Mouse (Mus musculus) kidney, postnatal 0 days (tissue): ENCODE results near the gene Adi1. TPM values are rescaled to one million over a fixed set of nuclear protein-coding genes. Genes with fewer than 3 reads are reported as not detected.

Experiments
- ATAC-seq: fragments of 200-750 bp; cut with Nextera tagmentation; replicated peaks from 2 replicates; pipeline ENCODE4 v1.8.0; 2017; ENCODE audit warnings: low read depth, moderate number of reproducible peaks, moderate TSS enrichment, moderate library complexity; ENCODE audit not compliant: low FRiP score
- DNase-seq: peaks from one replicate; pipeline ENCODE4 v3.0.0-alpha.2; 2016; ENCODE audit warnings: low spot score
- H3K27ac ChIP-seq: fragments of 300-500 bp; sonication (generic); 2 replicates; pipeline ENCODE4 v1.5.1; 2014; ENCODE audit warnings: mild to moderate bottlenecking
- H3K27me3 ChIP-seq: fragments of 300-500 bp; sonication (generic); 2 replicates; pipeline ENCODE4 v1.6.1; 2014; ENCODE audit warnings: low read length, mixed read lengths; ENCODE audit not compliant: insufficient read depth
- H3K36me3 ChIP-seq: fragments of 300-500 bp; sonication (generic); 2 replicates; pipeline ENCODE4 v1.6.1; 2014; ENCODE audit warnings: low read length, mixed read lengths; ENCODE audit not compliant: insufficient read depth
- H3K4me1 ChIP-seq: fragments of 300-500 bp; sonication (generic); replicated peaks from 2 replicates; pipeline ENCODE4 v1.6.1; 2014; ENCODE audit warnings: antibody characterized with exemption, low read length, mixed read lengths; ENCODE audit not compliant: insufficient read depth
- H3K4me2 ChIP-seq: fragments of 300-500 bp; sonication (generic); 2 replicates; pipeline ENCODE4 v1.6.1; 2014; ENCODE audit warnings: mild to moderate bottlenecking, low read length, moderate library complexity, mixed read lengths
- H3K4me3 ChIP-seq: fragments of 300-500 bp; sonication (generic); replicated peaks from 2 replicates; pipeline ENCODE4 v1.5.1; 2014; ENCODE audit warnings: low read depth, low read length
- H3K9ac ChIP-seq: fragments of 300-500 bp; sonication (generic); 2 replicates; pipeline ENCODE4 v1.6.1; 2014; ENCODE audit warnings: low read depth, low read length
- H3K9me3 ChIP-seq: fragments of 300-500 bp; sonication (generic); replicated peaks from 2 replicates; pipeline ENCODE4 v1.6.1; 2016; ENCODE audit warnings: low read length, inconsistent platforms, mixed read lengths
- CTCF ChIP-seq: IDR thresholded peaks from 2 replicates; pipeline ENCODE4 v1.5.1; 2016; ENCODE audit warnings: antibody characterized with exemption, low read depth, mild to moderate bottlenecking, moderate library complexity
- WGBS: fragments of 180-500 bp; shearing (Covaris S2); extraction: QIAGEN DNeasy Blood & Tissue Kit; methylation state at CpG from one replicate; pipeline ENCODE4 v1.1.7; 2014; 5-methylcytosine and 5-hydroxymethylcytosine counted together
- polyA plus RNA-seq: library from polyadenylated mRNA; unstranded; fragments of >200 nt; fragmentation: Nextera tagmentation; extraction: Ambion mirVana; gene quantifications from 2 replicates; pipeline ENCODE4 v1.2.1, GENCODE M21; 2015

Gene Adi1
- polyA plus RNA-seq, 1 experiment from 2014 or later: 91.7 TPM

DNA sequence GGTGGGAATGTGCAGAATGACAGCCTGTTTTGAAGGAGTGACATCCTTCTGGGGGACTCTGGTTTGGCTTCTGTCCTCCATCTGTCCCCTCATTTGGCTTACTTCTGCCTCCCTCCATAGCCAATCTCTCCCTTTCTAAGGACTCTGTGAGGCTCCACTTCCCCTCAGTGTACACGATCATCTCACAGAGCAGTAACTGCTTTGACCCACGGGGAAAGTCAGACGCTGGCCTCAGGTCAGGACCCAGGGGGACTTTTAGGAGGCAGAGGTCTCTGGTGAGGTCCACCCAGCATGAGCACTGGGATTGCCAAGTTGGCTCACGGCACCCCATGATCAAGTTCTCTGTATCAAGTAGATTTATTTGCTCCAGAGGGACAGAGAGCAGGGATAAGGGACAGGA is 33.1 kb downstream of the Adi1 start:
- no peak for DNase-seq
- no peak for ATAC-seq
- Histone ChIP-seq H3K4me1 (peaks cover 11% of the 10 kb centered on the region; the same call in 1 of the 2 replicates), H3K36me3 (peaks cover 23% of the 10 kb centered on the region; the same call in 1 of the 2 replicates), H3K9ac (no peak overlapping the region), H3K9me3 (no peaks in the 10 kb centered on the region), H3K27me3 (no peaks in the 10 kb centered on the region), H3K4me2 (no peak overlapping the region), H3K27ac (no peak overlapping the region), H3K4me3 (no peak overlapping the region)
- WGBS: 72% methylated on average over 4 of the region's 4 CpGs
- TF ChIP-seq CTCF: no peak

DNA sequence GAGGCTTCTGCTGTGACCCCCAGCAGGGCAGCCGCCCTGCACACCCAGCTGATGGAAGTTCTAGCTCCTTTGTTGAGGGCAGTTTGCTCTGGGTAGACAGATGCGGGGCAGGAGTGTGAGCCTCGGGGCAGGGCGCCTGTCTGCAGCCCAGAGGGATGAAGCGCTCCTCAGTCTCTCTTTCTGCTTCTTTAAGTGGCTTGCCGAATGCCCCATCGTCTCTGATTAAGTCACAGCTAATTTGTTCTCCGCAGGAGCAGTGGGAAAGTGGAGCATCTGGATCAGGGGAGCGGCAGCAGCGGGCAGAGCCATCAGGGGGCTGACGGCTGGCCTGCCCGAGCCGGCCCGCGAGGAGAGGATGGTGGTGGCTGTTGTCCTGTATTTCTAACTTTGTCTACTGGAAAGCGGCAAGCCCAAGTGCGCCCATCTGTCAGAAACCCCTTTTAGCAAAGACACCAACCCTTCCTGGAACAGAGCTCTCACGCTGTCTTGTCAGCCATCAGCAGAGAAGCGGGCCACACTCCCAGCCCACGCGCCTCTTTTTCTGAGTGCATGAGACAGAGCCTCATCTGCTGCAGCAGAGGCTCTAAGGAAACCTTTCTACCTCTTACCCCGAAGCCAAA is 35.6 kb downstream of the Adi1 start:
- no peak for ATAC-seq
- H3K9ac ChIP-seq: no peak overlapping the region
- no peaks in the 10 kb centered on the region for H3K4me1 ChIP-seq
- H3K4me3 ChIP-seq: no peak overlapping the region
- no peak overlapping the region for H3K27ac ChIP-seq
- no peak for TF ChIP-seq CTCF
- H3K36me3 ChIP-seq: peaks cover 23% of the 10 kb centered on the region; the same call in 1 of the 2 replicates
- no peaks in the 10 kb centered on the region for H3K9me3 ChIP-seq
- no peaks in the 10 kb centered on the region for H3K27me3 ChIP-seq
- no peak overlapping the region for H3K4me2 ChIP-seq
- WGBS: 89% methylated on average over 22 of the region's 22 CpGs
- DNase-seq: no peak

DNA sequence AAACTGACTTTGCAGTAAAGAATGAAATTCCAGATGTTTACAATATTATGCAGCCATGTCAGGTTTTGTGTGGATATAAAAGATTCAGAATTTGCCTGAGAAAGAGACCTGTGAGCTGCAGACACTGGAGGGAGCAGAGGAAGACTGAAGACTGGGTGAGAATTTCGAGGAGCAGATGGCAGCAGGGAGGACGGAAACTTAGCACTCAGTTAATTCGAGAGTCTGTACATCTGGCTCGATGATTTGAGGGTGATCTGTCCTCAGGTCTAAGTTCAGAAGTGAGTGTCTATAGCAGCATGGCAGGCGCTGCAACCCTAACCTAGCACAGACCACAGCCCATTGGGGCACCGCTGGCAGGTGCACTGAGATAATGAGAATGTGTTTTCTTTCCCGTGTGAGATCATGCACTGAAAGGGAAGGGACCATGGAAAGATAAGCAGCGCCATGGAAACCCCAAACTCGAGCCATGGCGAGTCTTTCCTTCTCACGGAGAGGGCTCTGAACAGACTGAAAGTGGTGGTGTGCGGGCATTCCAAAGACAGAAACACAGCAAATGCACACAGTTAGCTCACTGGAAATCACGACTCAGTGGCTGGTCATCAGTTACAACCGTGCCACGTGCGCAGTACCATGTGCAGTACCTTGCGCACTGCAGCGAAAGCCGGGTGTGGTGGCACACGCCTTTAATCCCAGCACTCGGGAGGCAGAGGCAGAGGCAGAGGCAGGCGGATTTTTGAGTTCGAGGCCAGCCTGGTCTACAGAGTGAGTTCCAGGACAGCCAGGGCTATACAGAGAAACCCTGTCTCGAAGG is 40.0 kb downstream of the Adi1 start:
- H3K4me2 ChIP-seq: no peak overlapping the region
- no peak for ATAC-seq
- H3K9me3 ChIP-seq: no peaks in the 10 kb centered on the region
- no peaks in the 10 kb centered on the region for H3K4me1 ChIP-seq
- no peak for TF ChIP-seq CTCF
- H3K4me3 ChIP-seq: no peak overlapping the region
- H3K27me3 ChIP-seq: no peaks in the 10 kb centered on the region
- no peak for DNase-seq
- H3K9ac ChIP-seq: no peak overlapping the region
- peaks cover 23% of the 10 kb centered on the region for H3K36me3 ChIP-seq
- no peak overlapping the region for H3K27ac ChIP-seq
- 82% methylated on average over 24 of the region's 24 CpGs for WGBS

DNA sequence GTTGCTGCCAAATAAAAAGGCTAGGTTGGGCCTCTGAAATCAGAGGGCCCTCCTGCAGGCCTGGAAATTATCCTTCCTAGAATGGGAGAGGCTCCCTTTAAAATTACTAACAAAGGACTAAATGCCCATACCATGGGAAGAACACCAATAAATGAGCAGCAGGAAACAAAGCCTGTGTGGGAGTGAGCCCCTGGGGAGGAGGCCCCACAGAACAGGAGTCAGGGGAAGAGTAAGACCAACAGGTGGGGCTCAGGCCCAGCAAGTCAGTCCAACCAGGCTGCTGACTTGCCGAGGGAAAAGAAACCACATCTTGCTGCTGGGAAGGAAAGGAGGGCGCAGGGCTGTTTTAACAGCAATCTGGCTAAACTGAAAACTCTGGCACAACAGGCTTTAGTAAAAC is 42.0 kb downstream of the Adi1 start:
- H3K27ac ChIP-seq: no peak overlapping the region
- WGBS: 88% methylated on average over 2 of the region's 2 CpGs

DNA sequence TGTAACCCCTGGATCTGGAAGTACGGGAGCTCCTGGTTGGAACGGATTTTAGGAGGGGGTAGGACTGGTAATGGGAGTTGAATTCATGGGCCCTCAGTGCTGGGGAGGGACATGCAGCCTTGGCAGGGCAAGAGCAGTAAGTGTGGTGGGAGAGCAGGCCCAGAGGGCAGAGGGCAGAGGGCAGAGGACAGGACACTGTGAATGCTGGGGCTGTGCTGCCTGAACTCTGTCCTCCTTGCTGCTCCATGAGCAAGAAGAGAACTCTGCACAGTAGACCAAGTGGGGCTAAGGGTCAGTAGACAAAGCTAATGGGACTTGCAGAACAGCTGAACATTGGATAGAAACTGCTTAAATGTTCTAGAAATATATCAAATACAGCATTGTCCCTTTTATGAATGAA is 43.1 kb downstream of the Adi1 start:
- 85% methylated on average over 2 of the region's 2 CpGs for WGBS
- TF ChIP-seq CTCF: no peak
- Histone ChIP-seq H3K36me3 (peaks cover 27% of the 10 kb centered on the region), H3K4me3 (no peak overlapping the region), H3K4me2 (no peak overlapping the region), H3K9me3 (no peaks in the 10 kb centered on the region), H3K27ac (no peak overlapping the region), H3K9ac (no peak overlapping the region), H3K4me1 (no peaks in the 10 kb centered on the region), H3K27me3 (no peaks in the 10 kb centered on the region)
- ATAC-seq (no peak), DNase-seq (no peak)

More for the DNA sequence above, 42.0 kb downstream of the Adi1 start:
- Histone ChIP-seq H3K4me1 (no peaks in the 10 kb centered on the region), H3K9ac (no peak overlapping the region), H3K4me2 (no peak overlapping the region), H3K4me3 (no peak overlapping the region), H3K27me3 (no peaks in the 10 kb centered on the region), H3K9me3 (no peaks in the 10 kb centered on the region), H3K36me3 (peaks cover 32% of the 10 kb centered on the region)
- DNase-seq: no peak
- ATAC-seq: no peak
- no peak for TF ChIP-seq CTCF

DNA sequence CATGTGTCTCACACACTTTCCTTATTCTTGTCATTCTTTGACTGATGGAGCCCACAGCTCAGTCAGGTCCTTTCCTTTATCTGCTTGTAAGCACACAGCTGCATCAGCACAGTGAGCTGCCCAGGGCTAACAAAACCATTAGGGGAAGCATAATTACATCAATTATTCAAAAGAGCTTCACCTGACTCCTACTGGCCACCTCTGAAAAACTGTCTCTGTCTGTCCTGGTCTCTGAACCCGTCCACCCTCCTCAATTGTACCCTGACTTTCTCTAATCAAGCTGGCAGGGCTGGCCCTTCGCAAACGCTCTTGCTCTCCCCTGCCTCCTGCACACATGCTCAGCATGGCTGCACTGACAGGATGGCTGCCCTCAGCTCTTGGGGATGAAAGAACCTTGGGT is 49.3 kb downstream of the Adi1 start:
- 78% methylated on average over 3 of the region's 3 CpGs for WGBS
- Histone ChIP-seq H3K4me2 (no peak overlapping the region), H3K36me3 (peaks cover 34% of the 10 kb centered on the region), H3K4me3 (no peak overlapping the region), H3K4me1 (no peaks in the 10 kb centered on the region), H3K27me3 (no peaks in the 10 kb centered on the region), H3K27ac (no peak overlapping the region), H3K9me3 (no peaks in the 10 kb centered on the region), H3K9ac (no peak overlapping the region)
- ATAC-seq (no peak), DNase-seq (no peak)
- TF ChIP-seq CTCF: no peak
